Mouse (Mus musculus) limb, embryonic 13.5 days (tissue): Measurements from ENCODE around the gene Zfp335. TPM values are rescaled to one million over a fixed set of nuclear protein-coding genes. Genes with fewer than 3 reads are reported as not detected.

ENCODE experiments used
- ATAC-seq: fragments of 200-750 bp; cut with Nextera tagmentation; 2 replicates; pipeline ENCODE4 v1.8.0; 2017; ENCODE audit warnings: low read depth, moderate number of reproducible peaks, moderate TSS enrichment; ENCODE audit not compliant: low FRiP score
- H3K27ac ChIP-seq: fragments of 300-500 bp; sonication (generic); 2 replicates; pipeline ENCODE4 v1.5.1; 2015; ENCODE audit warnings: inconsistent platforms, mild to moderate bottlenecking, moderate library complexity
- H3K27me3 ChIP-seq: fragments of 300-500 bp; sonication (generic); 2 replicates; pipeline ENCODE4 v1.6.1; 2015; ENCODE audit warnings: mild to moderate bottlenecking, inconsistent platforms
- H3K36me3 ChIP-seq: fragments of 300-500 bp; sonication (generic); 2 replicates; pipeline ENCODE4 v1.6.1; 2015; ENCODE audit warnings: inconsistent platforms, mild to moderate bottlenecking, moderate library complexity
- H3K4me1 ChIP-seq: fragments of 300-500 bp; sonication (generic); 2 replicates; pipeline ENCODE4 v1.6.1; 2015; ENCODE audit warnings: inconsistent platforms
- H3K4me2 ChIP-seq: fragments of 300-500 bp; sonication (generic); replicated peaks from 2 replicates; pipeline ENCODE4 v1.6.1; 2015; ENCODE audit warnings: inconsistent platforms, mild to moderate bottlenecking, moderate library complexity
- H3K4me3 ChIP-seq: fragments of 300-500 bp; sonication (generic); 2 replicates; pipeline ENCODE4 v1.5.1; 2015; ENCODE audit warnings: moderate library complexity, mild to moderate bottlenecking, inconsistent platforms
- H3K9ac ChIP-seq: fragments of 300-500 bp; sonication (generic); 2 replicates; pipeline ENCODE4 v1.6.1; 2015; ENCODE audit warnings: mild to moderate bottlenecking, inconsistent platforms
- H3K9me3 ChIP-seq: fragments of 300-500 bp; sonication (generic); 2 replicates; pipeline ENCODE4 v1.6.1; 2016; ENCODE audit warnings: inconsistent platforms
- WGBS: fragments of 180-500 bp; shearing (Covaris S2); methylation state at CpG from one replicate; pipeline ENCODE4 v1.1.7; 2015; 5-methylcytosine and 5-hydroxymethylcytosine counted together
- polyA plus RNA-seq: library from polyadenylated mRNA; unstranded; fragments of >200 nt; fragmentation: Nextera tagmentation; extraction: Ambion mirVana; gene quantifications from 2 replicates; pipeline ENCODE4 v1.2.1, GENCODE M21; 2015

Zfp335 gene
- polyA plus RNA-seq, 1 experiment from 2014 or later: 15.2 TPM

GRCm38 (mm10) chr2:164921984-164922383 is 10.4 kb upstream of the Zfp335 start:
- Histone ChIP-seq H3K36me3 (peaks cover 11% of the 10 kb centered on the region), H3K9me3 (no peaks in the 10 kb centered on the region), H3K27ac (no peak overlapping the region), H3K4me2 (no peak overlapping the region), H3K27me3 (no peaks in the 10 kb centered on the region), H3K4me3 (no peak overlapping the region), H3K4me1 (peaks cover 23% of the 10 kb centered on the region), H3K9ac (no peak overlapping the region; the same call in 1 of the 2 replicates)
- 53% methylated on average over 7 of the region's 7 CpGs for WGBS
- ATAC-seq: no peak

- H3K4me1 ChIP-seq: peaks cover 23% of the 10 kb centered on the region
- WGBS: 57% methylated on average over 4 of the region's 5 CpGs
- no peaks in the 10 kb centered on the region for H3K27me3 ChIP-seq
- no peaks in the 10 kb centered on the region for H3K9me3 ChIP-seq
- H3K9ac ChIP-seq: no peak overlapping the region
- no peak overlapping the region for H3K4me3 ChIP-seq
- H3K4me2 ChIP-seq: no peak overlapping the region
- no peak overlapping the region for H3K27ac ChIP-seq
- no peak for ATAC-seq
- peaks cover 11% of the 10 kb centered on the region for H3K36me3 ChIP-seq
Measured at GRCm38 (mm10) chr2:164918325-164918724, 6.8 kb upstream of the Zfp335 start.

- 26% methylated on average over 10 of the region's 10 CpGs for WGBS
- Histone ChIP-seq H3K27ac (no peak overlapping the region), H3K36me3 (peaks cover 11% of the 10 kb centered on the region), H3K4me3 (no peak overlapping the region), H3K9me3 (no peaks in the 10 kb centered on the region), H3K9ac (no peak overlapping the region), H3K4me2 (no peak overlapping the region), H3K27me3 (no peaks in the 10 kb centered on the region), H3K4me1 (peaks cover 25% of the 10 kb centered on the region)
- ATAC-seq: no peak
Measured at GRCm38 (mm10) chr2:164917371-164917770, 5.8 kb upstream of the Zfp335 start.

GRCm38 (mm10) chr2:164916820-164917219 is 5.3 kb upstream of the Zfp335 start:
- Histone ChIP-seq H3K27ac (no peak overlapping the region), H3K4me3 (no peak overlapping the region), H3K4me2 (no peak overlapping the region), H3K4me1 (peaks cover 26% of the 10 kb centered on the region), H3K9ac (no peak overlapping the region), H3K36me3 (peaks cover 11% of the 10 kb centered on the region), H3K9me3 (no peaks in the 10 kb centered on the region), H3K27me3 (no peaks in the 10 kb centered on the region)
- WGBS: 61% methylated on average over 5 of the region's 5 CpGs
- no peak for ATAC-seq

DNA sequence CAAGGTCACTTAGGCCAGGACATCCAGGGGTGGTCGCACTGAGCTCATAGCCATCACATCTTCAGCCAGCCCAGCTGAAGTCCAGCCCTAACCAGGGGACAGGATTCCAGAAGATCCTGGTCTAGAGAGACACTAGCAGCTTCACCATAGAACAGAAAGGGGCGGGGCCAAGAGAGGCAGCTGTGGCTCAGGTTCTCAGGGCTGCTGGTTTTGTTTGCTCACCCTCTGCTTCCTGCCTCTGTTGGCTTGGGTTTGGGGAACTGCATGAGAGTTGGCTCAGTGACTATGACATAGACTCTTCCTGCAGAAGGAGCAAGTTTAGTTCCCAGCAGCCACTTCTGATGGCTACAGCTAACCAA is 1.9 kb upstream of the Zfp335 start:
- peaks cover 33% of the 10 kb centered on the region for H3K4me1 ChIP-seq
- no peaks in the 10 kb centered on the region for H3K27me3 ChIP-seq
- WGBS: 96% methylated on average over 2 of the region's 2 CpGs
- no peak overlapping the region for H3K9ac ChIP-seq
- H3K27ac ChIP-seq: no peak overlapping the region
- H3K9me3 ChIP-seq: no peaks in the 10 kb centered on the region
- H3K36me3 ChIP-seq: peaks cover 9% of the 10 kb centered on the region
- H3K4me2 ChIP-seq: no peak overlapping the region
- no peak overlapping the region for H3K4me3 ChIP-seq
- no peak for ATAC-seq

- Histone ChIP-seq H3K9ac (no peak overlapping the region), H3K9me3 (no peaks in the 10 kb centered on the region), H3K4me3 (no peak overlapping the region), H3K27me3 (no peaks in the 10 kb centered on the region), H3K4me1 (peaks cover 33% of the 10 kb centered on the region), H3K4me2 (peak overlapping the region; percentile 92), H3K27ac (no peak overlapping the region), H3K36me3 (peaks cover 14% of the 10 kb centered on the region)
- WGBS: 87% methylated on average over 9 of the region's 9 CpGs
- ATAC-seq: no peak
Measured at GRCm38 (mm10) chr2:164912749-164913427, 1.3 kb upstream of the Zfp335 start.

GRCm38 (mm10) chr2:164912151-164912550 is 594 bp upstream of the Zfp335 start:
- H3K36me3 ChIP-seq: peaks cover 21% of the 10 kb centered on the region
- WGBS: 15% methylated on average over 12 of the region's 12 CpGs
- peak overlapping the region; percentile 89 for H3K9ac ChIP-seq
- H3K4me2 ChIP-seq: peak overlapping the region; percentile 92
- peak overlapping the region; percentile 89 for H3K4me3 ChIP-seq
- no peaks in the 10 kb centered on the region for H3K9me3 ChIP-seq
- H3K4me1 ChIP-seq: peaks cover 26% of the 10 kb centered on the region
- H3K27me3 ChIP-seq: no peaks in the 10 kb centered on the region
- peak overlapping the region; percentile 98 for H3K27ac ChIP-seq
- ATAC-seq: peak; percentile 24

DNA sequence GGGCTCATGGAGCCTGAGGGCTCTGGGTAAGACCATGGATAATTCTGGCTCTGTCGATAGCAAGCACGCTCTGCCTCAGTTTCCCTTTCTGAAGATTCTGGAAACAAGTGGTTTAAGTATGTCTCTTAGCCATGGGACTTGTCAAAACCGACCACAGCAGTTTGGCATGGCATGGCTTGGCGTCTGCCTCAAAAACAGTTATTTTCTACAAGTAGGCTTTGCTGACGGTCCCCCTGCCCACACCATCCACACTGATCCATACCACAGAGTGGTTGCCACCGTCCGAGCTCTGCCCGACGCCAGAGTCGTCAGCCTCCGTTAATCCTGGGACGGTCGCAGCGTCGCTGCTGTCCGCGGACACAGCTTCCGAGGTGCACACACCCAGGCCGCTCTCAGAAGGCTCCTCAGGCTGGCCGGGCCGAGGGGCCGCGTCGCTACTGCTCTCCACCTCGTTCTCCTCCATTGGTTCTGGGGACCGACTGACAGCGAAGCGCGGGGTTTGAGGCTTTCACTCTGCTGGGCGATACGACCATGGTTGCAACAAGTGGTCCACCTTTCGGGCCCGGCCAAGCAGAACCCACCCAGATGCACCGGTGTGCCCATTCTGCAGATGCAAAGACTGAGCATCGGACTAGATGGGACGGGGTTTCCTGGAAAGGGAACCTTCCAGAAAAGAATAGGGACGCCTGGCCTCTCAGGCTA is 1.0 kb downstream of the Zfp335 start:
- WGBS: 5% methylated on average over 37 of the region's 37 CpGs
- ATAC-seq: no peak; the same call in 1 of the 2 replicates

DNA sequence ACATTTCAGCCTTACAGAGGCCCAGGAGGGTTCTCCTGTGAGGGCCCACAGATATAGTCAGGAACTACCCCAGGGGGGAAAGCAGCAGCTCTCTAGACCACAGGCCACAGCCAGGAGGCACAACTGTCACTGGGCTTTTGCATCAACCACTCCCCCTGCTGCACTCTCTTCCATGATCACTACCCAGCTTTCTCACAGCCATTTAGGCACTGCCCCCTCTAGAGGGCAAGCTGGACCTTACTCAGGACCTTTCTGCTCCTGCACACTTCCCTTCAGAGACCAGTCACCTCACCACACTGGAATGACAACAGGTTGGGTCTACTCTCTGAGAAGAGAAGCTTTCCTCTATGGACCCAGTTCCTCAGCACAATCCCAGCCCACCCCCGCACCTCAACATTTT is 2.0 kb downstream of the Zfp335 start:
- H3K27me3 ChIP-seq: no peaks in the 10 kb centered on the region
- no peak overlapping the region for H3K27ac ChIP-seq
- peak overlapping the region; percentile 89 for H3K4me3 ChIP-seq
- H3K36me3 ChIP-seq: peaks cover 47% of the 10 kb centered on the region
- H3K4me1 ChIP-seq: peaks cover 18% of the 10 kb centered on the region
- H3K4me2 ChIP-seq: peak overlapping the region; percentile 92
- peak overlapping the region; percentile 89 for H3K9ac ChIP-seq
- H3K9me3 ChIP-seq: peaks cover 9% of the 10 kb centered on the region
- no peak for ATAC-seq
- 78% methylated on average over 1 of the region's 1 CpGs for WGBS

More for the DNA sequence above, 1.0 kb downstream of the Zfp335 start:
- Histone ChIP-seq H3K9me3 (peaks cover 9% of the 10 kb centered on the region), H3K4me2 (peak overlapping the region; percentile 92), H3K4me1 (peaks cover 18% of the 10 kb centered on the region), H3K27ac (peak overlapping the region; percentile 98), H3K9ac (peak overlapping the region; percentile 89), H3K36me3 (peaks cover 38% of the 10 kb centered on the region), H3K4me3 (peak overlapping the region; percentile 89), H3K27me3 (no peaks in the 10 kb centered on the region)

- H3K4me2 ChIP-seq: peak overlapping the region; percentile 92; the same call in 1 of the 2 replicates
- no peak overlapping the region for H3K9ac ChIP-seq
- no peak overlapping the region for H3K27ac ChIP-seq
- no peaks in the 10 kb centered on the region for H3K27me3 ChIP-seq
- H3K4me3 ChIP-seq: 0 out of 2 replicates have a peak overlapping the region, but pooled peaks have one; percentile 1
- WGBS: 94% methylated on average over 3 of the region's 3 CpGs
- no peak for ATAC-seq
- peaks cover 9% of the 10 kb centered on the region for H3K9me3 ChIP-seq
- H3K36me3 ChIP-seq: peaks cover 52% of the 10 kb centered on the region
- H3K4me1 ChIP-seq: peaks cover 18% of the 10 kb centered on the region
Measured at GRCm38 (mm10) chr2:164909100-164909499, 2.5 kb downstream of the Zfp335 start.

GRCm38 (mm10) chr2:164908011-164908410 is 3.5 kb downstream of the Zfp335 start:
- Histone ChIP-seq H3K36me3 (peaks cover 63% of the 10 kb centered on the region), H3K27ac (no peak overlapping the region), H3K9me3 (peaks cover 9% of the 10 kb centered on the region), H3K4me1 (peaks cover 18% of the 10 kb centered on the region), H3K4me3 (no peak overlapping the region), H3K27me3 (no peaks in the 10 kb centered on the region), H3K4me2 (no peak overlapping the region), H3K9ac (no peak overlapping the region)
- no peak for ATAC-seq
- WGBS: 97% methylated on average over 5 of the region's 5 CpGs

DNA sequence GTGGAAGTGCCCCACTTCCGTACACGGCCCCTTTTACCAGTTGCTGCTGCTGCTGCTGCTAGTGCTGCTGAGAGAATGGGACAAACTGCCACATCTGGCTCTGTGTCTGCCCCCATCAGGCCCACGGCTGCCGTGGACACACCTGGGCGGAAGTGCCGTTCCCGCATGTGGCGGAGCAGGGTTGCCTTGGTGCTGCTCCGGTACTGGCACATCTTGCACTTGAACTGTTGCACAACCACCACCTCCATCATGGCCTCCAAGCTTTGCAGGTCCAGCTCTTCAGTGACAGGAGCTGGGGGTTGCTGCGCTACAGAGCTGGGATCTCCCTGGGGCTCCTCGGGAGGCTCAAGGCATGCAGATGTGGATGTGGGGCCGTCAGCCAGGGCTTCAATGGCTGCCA is 4.0 kb downstream of the Zfp335 start:
- no peak for ATAC-seq
- Histone ChIP-seq H3K4me3 (no peak overlapping the region), H3K9ac (no peak overlapping the region), H3K36me3 (peaks cover 68% of the 10 kb centered on the region), H3K4me1 (peaks cover 18% of the 10 kb centered on the region), H3K27me3 (no peaks in the 10 kb centered on the region), H3K4me2 (no peak overlapping the region), H3K27ac (no peak overlapping the region), H3K9me3 (peaks cover 9% of the 10 kb centered on the region)
- WGBS: 94% methylated on average over 12 of the region's 12 CpGs
